Mouse (Mus musculus) intestine, embryonic 16.5 days (tissue): ENCODE measurements around the gene Sorbs2. TPM values are rescaled to one million over a fixed set of nuclear protein-coding genes. Genes with fewer than 3 reads are reported as not detected.

ENCODE experiments used
- ATAC-seq: fragments of 200-750 bp; cut with Nextera tagmentation; 2 replicates; pipeline ENCODE4 v1.8.0; 2017; ENCODE audit warnings: moderate TSS enrichment, moderate library complexity
- H3K27ac ChIP-seq: fragments of 300-500 bp; sonication (generic); 2 replicates; pipeline ENCODE4 v1.5.1; 2014; ENCODE audit warnings: mild to moderate bottlenecking, low read length
- H3K27me3 ChIP-seq: fragments of 300-500 bp; sonication (generic); replicated peaks from 2 replicates; pipeline ENCODE4 v1.6.1; 2014; ENCODE audit warnings: low read length, control low read depth, mixed read lengths; ENCODE audit not compliant: control insufficient read depth, insufficient read depth
- H3K36me3 ChIP-seq: fragments of 300-500 bp; sonication (generic); 2 replicates; pipeline ENCODE4 v1.6.1; 2014; ENCODE audit warnings: low read length, control low read depth; ENCODE audit not compliant: control insufficient read depth, insufficient read depth
- H3K4me1 ChIP-seq: fragments of 300-500 bp; sonication (generic); 2 replicates; pipeline ENCODE4 v1.6.1; 2014; ENCODE audit warnings: low read length, control low read depth, mixed read lengths; ENCODE audit not compliant: control insufficient read depth, insufficient read depth
- H3K4me2 ChIP-seq: fragments of 300-500 bp; sonication (generic); 2 replicates; pipeline ENCODE4 v1.6.1; 2014; ENCODE audit warnings: low read depth, low read length, control low read depth
- H3K4me3 ChIP-seq: fragments of 300-500 bp; sonication (generic); 2 replicates; pipeline ENCODE4 v1.5.1; 2014; ENCODE audit warnings: mild to moderate bottlenecking, low read length
- H3K9ac ChIP-seq: fragments of 300-500 bp; sonication (generic); 2 replicates; pipeline ENCODE4 v1.6.1; 2014; ENCODE audit warnings: low read depth, low read length
- H3K9me3 ChIP-seq: fragments of 300-500 bp; sonication (generic); 2 replicates; pipeline ENCODE4 v1.6.1; 2016; ENCODE audit warnings: low read length, control low read depth; ENCODE audit not compliant: control insufficient read depth
- WGBS: fragments of 180-500 bp; shearing (Covaris S2); extraction: QIAGEN DNeasy Blood & Tissue Kit; methylation state at CpG from one replicate; pipeline ENCODE4 v1.1.7; 2014; 5-methylcytosine and 5-hydroxymethylcytosine counted together
- polyA plus RNA-seq: library from polyadenylated mRNA; unstranded; fragments of >200 nt; fragmentation: Nextera tagmentation; extraction: Ambion mirVana; gene quantifications from 2 replicates; pipeline ENCODE4 v1.2.1, GENCODE M21; 2015

The Sorbs2 gene
- polyA plus RNA-seq, 1 experiment from 2014 or later = 19.1 TPM

GRCm38 (mm10) chr8:45608413-45608812, 100.8 kb downstream of the Sorbs2 start:
- 0 out of 2 replicates have a peak, but pooled peaks cover 7% of the 10 kb centered on the region for H3K4me1 ChIP-seq
- H3K27me3 ChIP-seq = no peaks in the 10 kb centered on the region
- H3K4me3 ChIP-seq = no peak overlapping the region
- ATAC-seq = no peak
- no peak overlapping the region for H3K9ac ChIP-seq
- no peak overlapping the region for H3K27ac ChIP-seq
- no peaks in the 10 kb centered on the region for H3K9me3 ChIP-seq
- 91% methylated on average over 6 of the region's 6 CpGs for WGBS
- H3K4me2 ChIP-seq = no peak overlapping the region
- no peaks in the 10 kb centered on the region for H3K36me3 ChIP-seq

- 23% methylated on average over 7 of the region's 7 CpGs for WGBS
- Histone ChIP-seq H3K9me3 (no peaks in the 10 kb centered on the region), H3K9ac (no peak overlapping the region), H3K4me1 (peaks cover 7% of the 10 kb centered on the region; the same call in 1 of the 2 replicates), H3K4me2 (no peak overlapping the region), H3K27me3 (no peaks in the 10 kb centered on the region), H3K27ac (peak overlapping the region; percentile 45; the same call in 1 of the 2 replicates), H3K36me3 (no peaks in the 10 kb centered on the region), H3K4me3 (no peak overlapping the region)
- peak; percentile 83 for ATAC-seq
These were observed 103.0 kb downstream of the Sorbs2 start for GRCm38 (mm10) chr8:45610426-45611215.

GRCm38 (mm10) chr8:45611320-45611719, 103.7 kb downstream of the Sorbs2 start:
- Histone ChIP-seq H3K4me2 (no peak overlapping the region), H3K36me3 (no peaks in the 10 kb centered on the region), H3K4me1 (peaks cover 7% of the 10 kb centered on the region; the same call in 1 of the 2 replicates), H3K4me3 (no peak overlapping the region), H3K27me3 (no peaks in the 10 kb centered on the region), H3K27ac (no peak overlapping the region; the same call in 1 of the 2 replicates), H3K9me3 (no peaks in the 10 kb centered on the region), H3K9ac (no peak overlapping the region)
- 77% methylated on average over 1 of the region's 1 CpGs for WGBS
- peak; percentile 32 for ATAC-seq

- Histone ChIP-seq H3K27me3 (no peaks in the 10 kb centered on the region), H3K9ac (no peak overlapping the region), H3K9me3 (no peaks in the 10 kb centered on the region), H3K36me3 (no peaks in the 10 kb centered on the region), H3K4me3 (no peak overlapping the region), H3K4me1 (peaks cover 7% of the 10 kb centered on the region; the same call in 1 of the 2 replicates), H3K27ac (no peak overlapping the region), H3K4me2 (peak overlapping the region; percentile 17; the same call in 1 of the 2 replicates)
- WGBS = 34% methylated on average over 5 of the region's 5 CpGs
- peak; percentile 71 for ATAC-seq
These were observed 107.0 kb downstream of the Sorbs2 start for GRCm38 (mm10) chr8:45614610-45615009.

- Histone ChIP-seq H3K9ac (no peak overlapping the region), H3K27ac (no peak overlapping the region), H3K4me1 (peaks cover 7% of the 10 kb centered on the region; the same call in 1 of the 2 replicates), H3K4me3 (no peak overlapping the region), H3K27me3 (no peaks in the 10 kb centered on the region), H3K9me3 (no peaks in the 10 kb centered on the region), H3K4me2 (peak overlapping the region; percentile 17; the same call in 1 of the 2 replicates), H3K36me3 (no peaks in the 10 kb centered on the region)
- peak; percentile 44 for ATAC-seq
- WGBS = 11% methylated on average over 9 of the region's 9 CpGs
These were observed 107.5 kb downstream of the Sorbs2 start for GRCm38 (mm10) chr8:45615050-45615449.

- 52% methylated on average over 7 of the region's 7 CpGs for WGBS
- Histone ChIP-seq H3K4me2 (no peak overlapping the region), H3K9ac (no peak overlapping the region), H3K36me3 (no peaks in the 10 kb centered on the region), H3K27ac (no peak overlapping the region), H3K27me3 (no peaks in the 10 kb centered on the region), H3K4me3 (no peak overlapping the region), H3K4me1 (peaks cover 7% of the 10 kb centered on the region; the same call in 1 of the 2 replicates), H3K9me3 (no peaks in the 10 kb centered on the region)
- no peak for ATAC-seq
These were observed 108.0 kb downstream of the Sorbs2 start for GRCm38 (mm10) chr8:45615551-45615950.

DNA sequence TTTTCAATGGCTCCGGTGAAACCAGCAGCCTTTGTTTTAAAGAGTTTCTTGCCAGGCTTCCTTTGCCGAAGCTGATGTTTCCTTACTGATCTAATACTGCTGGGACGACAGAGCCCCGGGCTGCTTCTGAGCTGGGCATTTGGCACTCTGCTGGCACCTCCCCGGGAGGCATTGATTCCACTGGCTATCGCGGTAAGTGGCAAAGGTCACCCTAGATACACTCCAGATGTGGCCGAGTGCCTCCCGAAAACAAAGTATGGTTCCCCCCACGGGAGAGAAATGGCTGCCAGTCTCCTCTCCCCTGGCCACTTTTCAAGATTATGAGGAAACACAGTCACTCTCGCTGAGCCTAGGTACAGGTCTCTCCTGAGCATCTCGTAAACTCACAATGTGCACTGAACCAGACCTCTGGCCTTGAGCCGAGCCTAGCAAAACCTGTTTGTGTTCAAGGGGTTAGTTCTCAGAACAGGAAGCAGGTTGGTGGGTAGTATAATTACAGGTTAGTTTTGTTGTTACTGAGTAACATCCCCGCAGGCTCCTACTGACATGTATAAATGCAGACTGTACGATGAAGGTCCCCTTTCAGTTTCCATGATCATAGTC, 114.1 kb downstream of the Sorbs2 start:
- no peak overlapping the region for H3K4me3 ChIP-seq
- no peak for ATAC-seq
- H3K4me1 ChIP-seq = peaks cover 2% of the 10 kb centered on the region; the same call in 1 of the 2 replicates
- no peaks in the 10 kb centered on the region for H3K9me3 ChIP-seq
- H3K27ac ChIP-seq = no peak overlapping the region
- H3K36me3 ChIP-seq = no peaks in the 10 kb centered on the region
- H3K9ac ChIP-seq = no peak overlapping the region
- H3K27me3 ChIP-seq = no peaks in the 10 kb centered on the region
- WGBS = 67% methylated on average over 15 of the region's 15 CpGs
- no peak overlapping the region for H3K4me2 ChIP-seq

DNA sequence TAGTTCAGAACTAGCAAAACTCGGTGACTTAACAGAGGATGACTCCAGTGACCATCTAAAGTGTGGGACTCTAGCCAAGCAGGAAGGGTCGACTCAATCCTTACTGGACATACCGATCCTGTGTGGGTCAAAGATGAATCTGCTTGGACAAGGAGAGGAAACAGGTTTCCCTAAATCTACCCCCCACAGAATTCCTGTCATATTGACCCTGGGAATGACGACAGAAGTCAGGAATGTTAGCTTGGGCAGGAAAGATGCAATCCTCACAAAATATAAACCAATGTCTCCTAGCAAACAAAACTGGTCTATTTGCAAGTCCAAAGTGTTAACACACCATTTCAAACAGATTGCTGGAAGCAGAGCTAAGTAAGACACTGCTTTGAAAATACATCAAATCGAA, 118.8 kb downstream of the Sorbs2 start:
- Histone ChIP-seq H3K27ac (no peak overlapping the region), H3K9me3 (no peaks in the 10 kb centered on the region), H3K36me3 (no peaks in the 10 kb centered on the region), H3K4me3 (no peak overlapping the region), H3K4me1 (peaks cover 5% of the 10 kb centered on the region; the same call in 1 of the 2 replicates), H3K4me2 (no peak overlapping the region), H3K9ac (no peak overlapping the region), H3K27me3 (no peaks in the 10 kb centered on the region)
- 50% methylated on average over 5 of the region's 5 CpGs for WGBS
- ATAC-seq = no peak
